Comparison of ENCODE assay signal across 8 mouse cellular contexts in genomic region chr10:39520123-39520989, GRCm38 (mm10).
A peak's percentile ranks its signal among the peaks of the same experiment; 100 is the strongest.
DNase-seq lines count a peak whose midpoint lies in the region; ATAC-seq and TF ChIP-seq lines count a peak whose summit lies in the region.

No protein-coding gene starts in this region.

- peak; percentile 71 to 90 for DNase-seq in adrenal gland, adult (ENCODE audit: inconsistent age in 2 of 2, low spot score in 1 of 2)
- DNase-seq in adrenal gland, postnatal 4 days (ENCODE audit: low spot score in 2 of 2), result no peak
- peak; percentile 42 for DNase-seq in T-cell, adult 2 months (ENCODE audit: low spot score)
- DNase-seq in heart, postnatal 0 days (ENCODE audit: low spot score), result peak; percentile 84
- peak; percentile 64 to 66 for DNase-seq in kidney, postnatal 25 days
- DNase-seq in lung, postnatal 36 days, result peak; percentile 75
- DNase-seq in skeletal muscle tissue, adult 2 months (ENCODE audit: low read depth, low spot score), result peak; percentile 83

- ATAC-seq in heart, postnatal 0 days (ENCODE audit: insufficient read depth, low read depth), result peak; percentile 72; the same call in 1 of the 2 replicates

- no peaks in the 10 kb centered on the region for H3K27me3 ChIP-seq in heart, postnatal 0 days (ENCODE audit: control insufficient read depth, insufficient read depth, low read length)

- no peak overlapping the region for H3K27ac ChIP-seq in cortical plate, adult 2 months (ENCODE audit: insufficient read depth, low read length)
- H3K27ac ChIP-seq in heart, postnatal 0 days (ENCODE audit: low read depth), result no peak overlapping the region

- no peaks in the 10 kb centered on the region for H3K9me3 ChIP-seq in heart, postnatal 0 days (replicated peaks; ENCODE audit: control insufficient read depth, low read length)

- H3K4me1 ChIP-seq in cortical plate, adult 2 months (ENCODE audit: control insufficient read depth, insufficient read depth, low read length), result peaks cover 4% of the 10 kb centered on the region
- H3K4me1 ChIP-seq in heart, postnatal 0 days (ENCODE audit: control insufficient read depth, insufficient read depth), result peaks cover 7% of the 10 kb centered on the region

- peaks cover 19% of the 10 kb centered on the region for H3K36me3 ChIP-seq in heart, postnatal 0 days (replicated peaks; ENCODE audit: control insufficient read depth, insufficient read depth, low read length)

- TF ChIP-seq EP300 in heart, postnatal 0 days (IDR thresholded peaks at IDR 0.05; ENCODE audit: low read depth), result no peak

- no peak overlapping the region for H3K4me2 ChIP-seq in heart, postnatal 0 days (ENCODE audit: low read depth, low read length)

- TF ChIP-seq CTCF in cortical plate, adult 2 months (IDR thresholded peaks at IDR 0.05; ENCODE audit: extremely low read depth, insufficient read depth, low read length), result peak; percentile 54; the same call in 1 of the 2 replicates
- TF ChIP-seq CTCF in heart, postnatal 0 days (IDR thresholded peaks at IDR 0.05; ENCODE audit: low read depth), result peak; percentile 76

- no peak overlapping the region for H3K9ac ChIP-seq in heart, postnatal 0 days (replicated peaks; ENCODE audit: low read depth, low read length)

- WGBS in heart, postnatal 0 days, result 54% methylated on average over 9 of the region's 9 CpGs

- TF ChIP-seq POLR2A in cortical plate, adult 2 months (IDR thresholded peaks at IDR 0.05; ENCODE audit: extremely low read depth, insufficient read depth, low read length), result no peak

- H3K4me3 ChIP-seq in cortical plate, adult 2 months (ENCODE audit: insufficient read depth, low read length), result no peak overlapping the region
- no peak overlapping the region for H3K4me3 ChIP-seq in heart, postnatal 0 days (ENCODE audit: low read depth, low read length)

Comparison
In these comparisons a context has a peak if more than half of its experiments do, and no peak if none do; other contexts are left out.
1. DNase-seq: peak in adrenal gland, adult (2 of 2), T-cell, adult 2 months (single experiment), heart, postnatal 0 days (single experiment), kidney, postnatal 25 days (2 of 2), lung, postnatal 36 days (single experiment) and skeletal muscle tissue, adult 2 months (single experiment); none in adrenal gland, postnatal 4 days (0 of 2).